Mouse (Mus musculus): ENCODE measurements around the gene Olfr681. TPM values are rescaled to one million over a fixed set of nuclear protein-coding genes. Genes with fewer than 3 reads are reported as not detected.
"Not testable (repeated sequence)": the region's sequence is repeated elsewhere in the genome, so short reads cannot be mapped to it uniquely, and the experiment has no call there.

The Olfr681 gene
- not detected in 2 replicates for polyA plus RNA-seq (2016; fragmentation: Nextera tagmentation; extraction: Ambion mirVana)

DNA sequence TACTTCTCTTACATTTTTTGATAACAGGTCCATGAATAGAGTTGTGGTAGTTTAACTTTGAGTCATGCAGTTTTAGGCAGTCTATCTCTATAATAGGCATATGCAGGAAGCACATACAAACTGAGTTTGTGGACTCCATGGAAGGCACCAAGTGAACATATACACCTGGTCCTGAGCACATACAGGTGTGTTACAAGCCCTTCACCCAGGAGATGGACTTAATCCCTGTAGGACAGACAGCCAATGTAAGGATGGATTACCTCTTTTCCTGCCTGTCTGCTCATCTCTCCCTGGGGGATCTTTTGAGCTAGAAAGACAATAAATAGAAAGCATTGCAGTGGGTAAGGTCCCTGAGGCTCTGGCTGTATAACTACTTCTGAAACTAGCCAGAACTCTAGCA lies at the start of gene Olfr681:
TSS of gene Olfr681 (plus strand) at position 301 of the 400 bp plus-strand sequence.
- ATAC-seq = no peak
- Histone ChIP-seq H3K27me3 (replicated peaks) (no peaks in the 10 kb centered on the region), H3K4me2 (no peak within 1 kb of the TSS), H3K27ac (no peak within 1 kb of the TSS), H3K4me3 (no peak within 1 kb of the TSS), H3K9ac (no peak within 1 kb of the TSS), H3K9me3 (replicated peaks) (no peaks in the 10 kb centered on the region), H3K36me3 (no peaks in the 10 kb centered on the region), H3K4me1 (no peaks in the 10 kb centered on the region)

DNA sequence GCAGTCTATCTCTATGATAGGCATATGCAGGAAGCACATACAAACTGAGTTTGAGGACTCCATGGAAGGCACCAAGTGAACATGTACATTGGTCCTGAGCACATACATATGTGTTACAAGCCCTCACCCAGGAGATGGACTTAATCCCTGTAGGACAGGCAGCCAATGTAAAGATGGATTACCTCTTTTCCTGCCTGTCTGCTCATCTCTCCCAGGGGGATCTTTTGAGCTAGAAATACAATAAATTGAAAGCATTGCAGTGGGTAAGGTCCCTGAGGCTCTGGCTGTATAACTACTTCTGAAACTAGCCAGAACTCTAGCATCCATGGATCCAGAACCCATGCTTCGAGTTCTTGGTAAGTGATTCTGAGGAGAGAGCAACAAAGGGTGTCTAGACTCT lies 35.7 kb upstream of the Olfr681 start, which contains the start of gene Olfr679:
TSS of gene Olfr679 (plus strand) at position 301 of the 400 bp plus-strand sequence.
- H3K9ac ChIP-seq = no peak within 1 kb of the TSS
- no peak within 1 kb of the TSS for H3K4me2 ChIP-seq
- no peak for ATAC-seq
- 44% methylated on average over 1 of the region's 1 CpGs for WGBS (ENCODE audit: insufficient replicate concordance)
- H3K27ac ChIP-seq = no peak within 1 kb of the TSS
- no peaks in the 10 kb centered on the region for H3K9me3 ChIP-seq (replicated peaks)
- no peaks in the 10 kb centered on the region for H3K4me1 ChIP-seq
- no peak within 1 kb of the TSS for H3K4me3 ChIP-seq
- H3K27me3 ChIP-seq (replicated peaks) = no peaks in the 10 kb centered on the region
- H3K36me3 ChIP-seq = no peaks in the 10 kb centered on the region

DNA sequence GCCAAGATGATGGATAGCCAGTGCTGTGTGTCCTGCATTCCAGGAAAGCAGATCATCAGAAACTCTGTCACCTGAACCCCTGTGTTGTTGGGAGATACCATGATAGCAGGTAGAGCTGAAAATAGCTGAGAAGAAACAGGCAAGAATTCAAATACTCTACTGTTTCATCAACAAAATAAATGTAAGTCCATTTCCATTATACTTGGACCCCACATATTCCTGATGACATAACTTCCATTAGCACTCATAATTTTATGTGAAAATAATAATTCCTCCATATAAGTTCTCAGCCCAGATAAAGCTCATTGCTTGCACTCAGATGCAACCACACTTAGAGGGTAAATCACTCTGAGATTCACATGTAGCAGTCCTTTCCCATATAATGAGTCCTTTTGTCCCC lies 23.9 kb upstream of the Olfr681 start, which contains the start of gene Olfr680-ps1:
TSS of gene Olfr680-ps1 (minus strand) at position 101 of the 400 bp plus-strand sequence.
- H3K27ac ChIP-seq; H3K4me2 ChIP-seq; H3K9ac ChIP-seq; H3K27me3 ChIP-seq (replicated peaks); H3K36me3 ChIP-seq; ATAC-seq; H3K9me3 ChIP-seq (replicated peaks); H3K4me1 ChIP-seq; H3K4me3 ChIP-seq: not testable (repeated sequence)

DNA sequence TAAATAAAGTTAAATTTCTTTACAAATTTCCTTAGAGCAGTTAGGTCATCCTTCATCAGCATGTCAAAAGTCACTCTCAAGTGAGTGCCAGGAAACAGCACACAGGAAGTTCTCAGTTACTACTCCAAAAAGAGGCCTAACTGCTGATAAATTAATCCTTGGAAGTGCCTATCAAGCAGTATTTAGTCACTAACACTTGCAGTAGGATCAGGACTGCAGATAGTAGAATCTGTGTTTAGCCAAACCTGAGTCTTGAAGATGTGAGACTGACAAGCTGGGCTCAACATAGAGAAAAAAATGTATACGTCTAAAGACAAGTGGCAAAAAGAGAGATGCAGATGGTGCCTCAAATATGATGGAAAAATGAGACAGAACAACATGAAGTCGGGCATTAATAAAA lies 24.6 kb downstream of the Olfr681 start:
- no peak overlapping the region for H3K4me3 ChIP-seq
- no peaks in the 10 kb centered on the region for H3K27me3 ChIP-seq (replicated peaks)
- 49% methylated on average over 2 of the region's 2 CpGs for WGBS (ENCODE audit: insufficient replicate concordance)
- no peak overlapping the region for H3K4me2 ChIP-seq
- H3K9me3 ChIP-seq (replicated peaks) = no peaks in the 10 kb centered on the region
- ATAC-seq = no peak
- no peak overlapping the region for H3K9ac ChIP-seq
- no peaks in the 10 kb centered on the region for H3K4me1 ChIP-seq
- H3K27ac ChIP-seq = no peak overlapping the region
- H3K36me3 ChIP-seq = no peaks in the 10 kb centered on the region

DNA sequence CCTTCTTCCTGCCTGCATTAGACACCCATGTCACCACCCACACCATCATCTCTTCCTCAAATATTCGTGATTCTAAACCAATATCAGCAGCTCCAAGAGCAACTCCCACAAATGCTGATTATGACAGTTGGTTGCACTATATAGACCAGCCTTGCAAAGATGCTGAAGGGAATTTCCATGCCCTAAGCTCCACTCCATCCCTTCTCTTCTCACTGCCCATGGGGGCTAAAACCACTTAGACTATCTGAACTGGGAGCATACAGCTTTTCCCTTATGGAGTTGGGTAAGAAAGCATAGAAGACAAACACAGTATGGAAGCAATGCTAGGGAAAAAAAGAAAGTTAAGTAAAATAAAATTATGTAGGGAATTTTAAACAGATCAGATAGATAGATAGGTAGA lies 30.3 kb downstream of the Olfr681 start, which contains the start of gene Olfr683:
TSS of gene Olfr683 (minus strand) at position 101 of the 400 bp plus-strand sequence.
- WGBS (ENCODE audit: insufficient replicate concordance) = 54% methylated on average over 1 of the region's 1 CpGs
- Histone ChIP-seq H3K4me3 (no peak within 1 kb of the TSS), H3K4me2 (no peak within 1 kb of the TSS), H3K27ac (no peak within 1 kb of the TSS), H3K36me3 (no peaks in the 10 kb centered on the region), H3K27me3 (replicated peaks) (no peaks in the 10 kb centered on the region), H3K9me3 (replicated peaks) (no peaks in the 10 kb centered on the region), H3K4me1 (no peaks in the 10 kb centered on the region), H3K9ac (no peak within 1 kb of the TSS)
- ATAC-seq = no peak

DNA sequence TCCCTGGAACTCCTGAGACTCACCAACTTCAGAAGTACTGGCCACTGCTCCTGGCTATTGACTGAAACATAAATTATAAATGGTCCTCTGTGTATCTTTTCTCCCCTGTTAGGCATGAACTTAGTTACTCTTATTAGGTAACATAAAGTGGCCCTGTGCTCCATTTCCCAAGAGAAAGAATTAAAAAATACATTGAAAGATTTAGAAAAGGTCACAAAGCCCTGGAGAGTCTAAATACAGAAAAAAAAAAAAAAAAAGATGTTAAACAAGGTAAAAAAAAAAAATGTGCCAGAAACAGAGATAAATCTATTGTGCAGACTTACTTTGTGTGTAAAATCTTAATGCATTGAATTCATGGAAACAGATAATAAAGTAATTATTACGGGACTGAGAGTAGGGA lies 46.9 kb downstream of the Olfr681 start, which contains the start of gene Olfr684:
TSS of gene Olfr684 (minus strand) at position 101 of the 400 bp plus-strand sequence.
- 64% methylated on average over 1 of the region's 1 CpGs for WGBS (ENCODE audit: insufficient replicate concordance)
- H3K36me3 ChIP-seq = no peaks in the 10 kb centered on the region
- no peak for ATAC-seq

DNA sequence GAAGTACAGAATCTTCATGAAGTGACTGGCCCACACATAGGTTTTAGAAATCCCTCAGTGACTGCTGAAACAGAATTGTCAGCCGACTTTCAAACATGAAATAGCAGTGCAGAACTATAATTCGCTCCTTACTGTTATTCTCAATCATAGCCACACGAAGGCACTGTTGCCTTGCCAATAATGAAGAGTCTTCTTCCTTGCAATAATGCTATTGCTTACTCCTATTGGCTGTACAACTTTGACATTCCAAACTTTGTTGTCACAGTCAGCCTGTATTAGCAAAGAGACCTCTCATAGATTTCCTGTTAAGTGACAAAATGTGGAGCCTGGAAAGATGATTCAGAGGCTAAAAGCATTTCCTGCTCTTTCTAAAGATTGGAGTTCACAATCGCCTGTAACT lies 54.1 kb downstream of the Olfr681 start:
- 35% methylated on average over 4 of the region's 4 CpGs for WGBS (ENCODE audit: insufficient replicate concordance)
- Histone ChIP-seq H3K27ac (no peak overlapping the region), H3K4me3 (no peak overlapping the region), H3K4me1 (no peaks in the 10 kb centered on the region), H3K36me3 (no peaks in the 10 kb centered on the region), H3K9ac (no peak overlapping the region), H3K27me3 (replicated peaks) (no peaks in the 10 kb centered on the region), H3K9me3 (replicated peaks) (no peaks in the 10 kb centered on the region), H3K4me2 (no peak overlapping the region)
- ATAC-seq = no peak

More for the DNA sequence above, 46.9 kb downstream of the Olfr681 start, which contains the start of gene Olfr684:
- no peaks in the 10 kb centered on the region for H3K9me3 ChIP-seq (replicated peaks)
- H3K4me1 ChIP-seq = no peaks in the 10 kb centered on the region
- no peak within 1 kb of the TSS for H3K4me3 ChIP-seq
- no peaks in the 10 kb centered on the region for H3K27me3 ChIP-seq (replicated peaks)
- no peak within 1 kb of the TSS for H3K9ac ChIP-seq
- H3K27ac ChIP-seq = no peak within 1 kb of the TSS
- no peak within 1 kb of the TSS for H3K4me2 ChIP-seq

Other genes with a start within 250 kb of the Olfr681 start
- gene Olfr665, start 238.8 kb upstream of the Olfr681 start, polyA plus RNA-seq (2016; fragmentation: Nextera tagmentation; extraction: Ambion mirVana) = not detected in 2 replicates
- gene Olfr666, start 220.9 kb upstream of the Olfr681 start, polyA plus RNA-seq (2016; fragmentation: Nextera tagmentation; extraction: Ambion mirVana) = not detected in 2 replicates
- not detected in 2 replicates for gene Olfr667, start 195.4 kb upstream of the Olfr681 start, polyA plus RNA-seq (2016; fragmentation: Nextera tagmentation; extraction: Ambion mirVana)
- not detected in 2 replicates for gene Olfr668, start 188.8 kb upstream of the Olfr681 start, polyA plus RNA-seq (2016; fragmentation: Nextera tagmentation; extraction: Ambion mirVana)
- gene Olfr669, start 182.6 kb upstream of the Olfr681 start, polyA plus RNA-seq (2016; fragmentation: Nextera tagmentation; extraction: Ambion mirVana) = not detected in 2 replicates
- not detected in 2 replicates for gene Olfr670, start 154.2 kb upstream of the Olfr681 start, polyA plus RNA-seq (2016; fragmentation: Nextera tagmentation; extraction: Ambion mirVana)
- not detected in 2 replicates for gene Olfr671, start 137.7 kb upstream of the Olfr681 start, polyA plus RNA-seq (2016; fragmentation: Nextera tagmentation; extraction: Ambion mirVana)
- gene Olfr672, start 114.8 kb upstream of the Olfr681 start, polyA plus RNA-seq (2016; fragmentation: Nextera tagmentation; extraction: Ambion mirVana) = not detected in 2 replicates
- not detected in 2 replicates for gene Olfr675, start 88.4 kb upstream of the Olfr681 start, polyA plus RNA-seq (2016; fragmentation: Nextera tagmentation; extraction: Ambion mirVana)
- not detected in 2 replicates for gene Olfr676, start 84.1 kb upstream of the Olfr681 start, polyA plus RNA-seq (2016; fragmentation: Nextera tagmentation; extraction: Ambion mirVana)
- not detected in 2 replicates for gene Olfr677, start 65.5 kb upstream of the Olfr681 start, polyA plus RNA-seq (2016; fragmentation: Nextera tagmentation; extraction: Ambion mirVana)
- gene Olfr678, start 52.4 kb upstream of the Olfr681 start, polyA plus RNA-seq (2016; fragmentation: Nextera tagmentation; extraction: Ambion mirVana) = not detected in 2 replicates
- not detected in 2 replicates for gene Olfr679, start 35.6 kb upstream of the Olfr681 start, polyA plus RNA-seq (2016; fragmentation: Nextera tagmentation; extraction: Ambion mirVana)
- gene Olfr680-ps1, start 24.0 kb upstream of the Olfr681 start, polyA plus RNA-seq (2016; fragmentation: Nextera tagmentation; extraction: Ambion mirVana) = not detected in 2 replicates
- not detected in 2 replicates for gene Olfr683, start 30.2 kb downstream of the Olfr681 start, polyA plus RNA-seq (2016; fragmentation: Nextera tagmentation; extraction: Ambion mirVana)
- gene Olfr684, start 46.8 kb downstream of the Olfr681 start, polyA plus RNA-seq (2016; fragmentation: Nextera tagmentation; extraction: Ambion mirVana) = not detected in 2 replicates
- not detected in 2 replicates for gene Olfr685, start 69.2 kb downstream of the Olfr681 start, polyA plus RNA-seq (2016; fragmentation: Nextera tagmentation; extraction: Ambion mirVana)
- gene Olfr686, start 90.6 kb downstream of the Olfr681 start, polyA plus RNA-seq (2016; fragmentation: Nextera tagmentation; extraction: Ambion mirVana) = not detected in 2 replicates
- gene Olfr688, start 171.3 kb downstream of the Olfr681 start, polyA plus RNA-seq (2016; fragmentation: Nextera tagmentation; extraction: Ambion mirVana) = not detected in 2 replicates
- gene Olfr689, start 194.3 kb downstream of the Olfr681 start, polyA plus RNA-seq (2016; fragmentation: Nextera tagmentation; extraction: Ambion mirVana) = not detected in 2 replicates
- not detected in 2 replicates for gene Olfr690, start 217.3 kb downstream of the Olfr681 start, polyA plus RNA-seq (2016; fragmentation: Nextera tagmentation; extraction: Ambion mirVana)
- 0.05 TPM in 1 of 2 replicates, not detected in the other for gene Olfr691, start 225.4 kb downstream of the Olfr681 start, polyA plus RNA-seq (2016; fragmentation: Nextera tagmentation; extraction: Ambion mirVana)

Measured in liver, embryonic 12.5 days (tissue).